Mouse (Mus musculus) liver, embryonic 13.5 days (tissue): ENCODE data around the gene Gm26620. TPM values are rescaled to one million over a fixed set of nuclear protein-coding genes. Genes with fewer than 3 reads are reported as not detected.

Source experiments
- ATAC-seq: fragments of 200-750 bp; cut with Nextera tagmentation; 2 replicates; pipeline ENCODE4 v1.8.0; 2017; ENCODE audit warnings: low read depth, mild to moderate bottlenecking, moderate number of reproducible peaks, moderate library complexity
- DNase-seq: peaks from one replicate; pipeline ENCODE4 v3.0.0; 2022
- H3K27ac ChIP-seq: fragments of 300-500 bp; sonication (generic); 2 replicates; pipeline ENCODE4 v1.5.1; 2015; ENCODE audit warnings: moderate library complexity, mild to moderate bottlenecking, inconsistent platforms
- H3K27me3 ChIP-seq: fragments of 300-500 bp; sonication (generic); 2 replicates; pipeline ENCODE4 v1.6.1; 2015; ENCODE audit warnings: mild to moderate bottlenecking, inconsistent platforms
- H3K36me3 ChIP-seq: fragments of 300-500 bp; sonication (generic); 2 replicates; pipeline ENCODE4 v1.6.1; 2015; ENCODE audit warnings: mild to moderate bottlenecking, inconsistent platforms
- H3K4me1 ChIP-seq: fragments of 300-500 bp; sonication (generic); replicated peaks from 2 replicates; pipeline ENCODE4 v1.6.1; 2015; ENCODE audit warnings: inconsistent platforms
- H3K4me2 ChIP-seq: fragments of 300-500 bp; sonication (generic); 2 replicates; pipeline ENCODE4 v1.6.1; 2015; ENCODE audit warnings: inconsistent platforms, mild to moderate bottlenecking, moderate library complexity
- H3K4me3 ChIP-seq: fragments of 300-500 bp; sonication (generic); replicated peaks from 2 replicates; pipeline ENCODE4 v1.5.1; 2015; ENCODE audit warnings: mild to moderate bottlenecking, inconsistent platforms
- H3K9ac ChIP-seq: fragments of 300-500 bp; sonication (generic); 2 replicates; pipeline ENCODE4 v1.6.1; 2015; ENCODE audit warnings: mild to moderate bottlenecking, inconsistent platforms
- H3K9me3 ChIP-seq: fragments of 300-500 bp; sonication (generic); replicated peaks from 2 replicates; pipeline ENCODE4 v1.6.1; 2016; ENCODE audit warnings: inconsistent platforms
- WGBS: fragments of 180-500 bp; shearing (Covaris S2); methylation state at CpG from one replicate; pipeline ENCODE4 v1.1.7; 2015; ENCODE audit not compliant: insufficient replicate concordance; 5-methylcytosine and 5-hydroxymethylcytosine counted together
- polyA plus RNA-seq: library from polyadenylated mRNA; unstranded; fragments of >200 nt; fragmentation: Nextera tagmentation; extraction: Ambion mirVana; gene quantifications from 2 replicates; pipeline ENCODE4 v1.2.1, GENCODE M21; 2015

The Gm26620 gene
- polyA plus RNA-seq, 1 experiment from 2014 or later: 0.24 TPM

GRCm38 (mm10) chr1:170898413-170899075 is 13.7 kb downstream of the Gm26620 start:
- Histone ChIP-seq H3K9ac (no peak overlapping the region), H3K36me3 (no peaks in the 10 kb centered on the region), H3K27me3 (peaks cover 7% of the 10 kb centered on the region; the same call in 1 of the 2 replicates), H3K4me3 (no peak overlapping the region), H3K9me3 (no peaks in the 10 kb centered on the region), H3K4me1 (peaks cover 11% of the 10 kb centered on the region), H3K27ac (no peak overlapping the region), H3K4me2 (no peak overlapping the region)
- peak; percentile 14; the same call in 1 of the 2 replicates for ATAC-seq
- 35% methylated on average over 16 of the region's 16 CpGs for WGBS
- no peak for DNase-seq

- peak; percentile 15 for DNase-seq
- H3K4me3 ChIP-seq: peak overlapping the region; percentile 25
- H3K27me3 ChIP-seq: peaks cover 21% of the 10 kb centered on the region
- no peaks in the 10 kb centered on the region for H3K9me3 ChIP-seq
- H3K36me3 ChIP-seq: no peaks in the 10 kb centered on the region
- ATAC-seq: no peak
- WGBS: 21% methylated on average over 10 of the region's 10 CpGs
- H3K27ac ChIP-seq: no peak overlapping the region
- H3K4me1 ChIP-seq: peaks cover 11% of the 10 kb centered on the region
- H3K4me2 ChIP-seq: peak overlapping the region; percentile 45
- H3K9ac ChIP-seq: peak overlapping the region; percentile 5; the same call in 1 of the 2 replicates
Observed at GRCm38 (mm10) chr1:170900799-170901467, 16.1 kb downstream of the Gm26620 start.

DNA sequence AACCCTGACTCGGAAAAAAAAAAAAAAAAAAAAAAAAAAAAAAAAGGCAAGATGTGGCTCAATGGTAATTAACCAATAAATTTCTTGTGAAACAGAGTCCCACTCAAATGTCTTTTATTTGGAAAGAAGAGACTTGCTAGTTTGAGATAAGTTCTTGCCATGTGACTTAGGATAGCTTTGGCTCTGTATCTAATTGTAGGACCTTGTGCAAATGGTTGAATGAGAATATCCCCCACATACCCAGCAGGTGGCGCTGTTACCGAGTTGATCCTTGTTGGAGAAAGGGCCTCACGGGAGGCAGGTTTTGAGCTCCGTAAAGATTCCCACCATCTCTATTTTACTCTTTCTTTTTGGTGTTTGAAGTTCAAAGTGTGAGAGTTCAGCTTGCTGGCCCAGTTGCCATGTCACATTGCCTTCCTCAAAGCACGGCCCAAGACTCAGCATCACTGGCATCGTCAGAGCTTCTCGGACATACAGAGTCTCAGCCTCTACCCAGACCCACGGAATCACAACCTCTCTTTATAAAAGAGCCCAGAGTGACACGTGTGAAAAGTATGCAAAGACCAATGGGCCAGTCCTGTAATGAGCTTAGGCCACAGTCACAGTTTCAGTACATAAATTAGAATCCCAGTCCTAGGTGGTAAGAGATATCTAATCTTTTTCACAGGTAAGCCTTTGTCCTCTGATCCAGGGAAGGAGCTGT is 16.8 kb downstream of the Gm26620 start:
- WGBS: 35% methylated on average over 10 of the region's 10 CpGs
- peak overlapping the region; percentile 45 for H3K4me2 ChIP-seq
- ATAC-seq: peak; percentile 53; the same call in 1 of the 2 replicates

GRCm38 (mm10) chr1:170903485-170903884 is 18.6 kb downstream of the Gm26620 start:
- DNase-seq (no peak), ATAC-seq (no peak)
- Histone ChIP-seq H3K27ac (no peak overlapping the region), H3K9ac (no peak overlapping the region), H3K4me1 (peaks cover 24% of the 10 kb centered on the region), H3K27me3 (peaks cover 40% of the 10 kb centered on the region), H3K9me3 (no peaks in the 10 kb centered on the region), H3K36me3 (no peaks in the 10 kb centered on the region), H3K4me3 (no peak overlapping the region), H3K4me2 (no peak overlapping the region)
- 44% methylated on average over 5 of the region's 5 CpGs for WGBS

More for the DNA sequence above, 16.8 kb downstream of the Gm26620 start:
- H3K4me3 ChIP-seq: no peak overlapping the region
- DNase-seq: peak; percentile 71
- H3K4me1 ChIP-seq: peaks cover 11% of the 10 kb centered on the region
- no peak overlapping the region for H3K27ac ChIP-seq
- H3K9ac ChIP-seq: 0 out of 2 replicates have a peak overlapping the region, but pooled peaks have one; percentile 7
- H3K27me3 ChIP-seq: peaks cover 29% of the 10 kb centered on the region
- H3K36me3 ChIP-seq: no peaks in the 10 kb centered on the region
- H3K9me3 ChIP-seq: no peaks in the 10 kb centered on the region

GRCm38 (mm10) chr1:170907111-170907455 is 22.2 kb downstream of the Gm26620 start:
- H3K9ac ChIP-seq: no peak overlapping the region
- H3K4me1 ChIP-seq: peaks cover 14% of the 10 kb centered on the region
- WGBS: 28% methylated on average over 11 of the region's 11 CpGs
- no peak for ATAC-seq
- H3K9me3 ChIP-seq: no peaks in the 10 kb centered on the region
- no peak for DNase-seq
- H3K27me3 ChIP-seq: peaks cover 63% of the 10 kb centered on the region
- peak overlapping the region; percentile 48 for H3K4me3 ChIP-seq
- no peaks in the 10 kb centered on the region for H3K36me3 ChIP-seq
- H3K27ac ChIP-seq: no peak overlapping the region
- H3K4me2 ChIP-seq: peak overlapping the region; percentile 63

- Histone ChIP-seq H3K27ac (no peak overlapping the region), H3K9me3 (no peaks in the 10 kb centered on the region), H3K4me2 (peak overlapping the region; percentile 63), H3K36me3 (no peaks in the 10 kb centered on the region), H3K27me3 (peaks cover 64% of the 10 kb centered on the region), H3K4me3 (peak overlapping the region; percentile 48), H3K4me1 (peaks cover 14% of the 10 kb centered on the region), H3K9ac (no peak overlapping the region)
- 4% methylated on average over 71 of the region's 71 CpGs for WGBS
- no peak for DNase-seq
- no peak for ATAC-seq
Observed at GRCm38 (mm10) chr1:170907456-170908191, 22.8 kb downstream of the Gm26620 start.

DNA sequence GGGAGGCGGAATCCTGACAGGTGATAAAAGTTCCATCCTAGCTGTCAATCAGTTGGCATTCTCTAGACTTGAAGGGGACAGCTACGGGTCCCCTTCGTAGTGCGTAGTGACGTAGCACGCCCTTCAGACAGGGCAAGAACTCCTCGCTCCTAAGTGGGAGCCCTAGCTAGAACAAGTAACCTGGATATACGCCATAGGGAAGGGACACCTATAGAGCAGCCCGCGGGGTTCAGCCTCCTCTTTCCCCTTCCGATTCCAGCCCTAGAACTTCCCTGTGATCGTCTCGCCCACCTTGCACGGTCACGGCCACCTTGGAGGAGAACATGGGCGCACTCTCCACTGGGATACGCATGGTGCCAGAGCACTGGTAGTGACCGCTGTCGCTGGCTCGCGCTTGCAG is 23.5 kb downstream of the Gm26620 start:
- Histone ChIP-seq H3K27ac (no peak overlapping the region), H3K36me3 (no peaks in the 10 kb centered on the region), H3K4me2 (peak overlapping the region; percentile 63), H3K9me3 (no peaks in the 10 kb centered on the region), H3K9ac (no peak overlapping the region), H3K4me3 (peak overlapping the region; percentile 48), H3K27me3 (peaks cover 64% of the 10 kb centered on the region), H3K4me1 (peaks cover 14% of the 10 kb centered on the region)
- WGBS: 11% methylated on average over 21 of the region's 21 CpGs
- DNase-seq: no peak
- ATAC-seq: no peak

GRCm38 (mm10) chr1:170911907-170912660 is 27.2 kb downstream of the Gm26620 start:
- Histone ChIP-seq H3K27ac (no peak overlapping the region), H3K9me3 (no peaks in the 10 kb centered on the region), H3K36me3 (no peaks in the 10 kb centered on the region), H3K4me1 (peaks cover 14% of the 10 kb centered on the region), H3K4me3 (no peak overlapping the region), H3K27me3 (peaks cover 38% of the 10 kb centered on the region), H3K4me2 (no peak overlapping the region), H3K9ac (no peak overlapping the region)
- WGBS: 60% methylated on average over 11 of the region's 11 CpGs
- DNase-seq (no peak), ATAC-seq (no peak)

DNA sequence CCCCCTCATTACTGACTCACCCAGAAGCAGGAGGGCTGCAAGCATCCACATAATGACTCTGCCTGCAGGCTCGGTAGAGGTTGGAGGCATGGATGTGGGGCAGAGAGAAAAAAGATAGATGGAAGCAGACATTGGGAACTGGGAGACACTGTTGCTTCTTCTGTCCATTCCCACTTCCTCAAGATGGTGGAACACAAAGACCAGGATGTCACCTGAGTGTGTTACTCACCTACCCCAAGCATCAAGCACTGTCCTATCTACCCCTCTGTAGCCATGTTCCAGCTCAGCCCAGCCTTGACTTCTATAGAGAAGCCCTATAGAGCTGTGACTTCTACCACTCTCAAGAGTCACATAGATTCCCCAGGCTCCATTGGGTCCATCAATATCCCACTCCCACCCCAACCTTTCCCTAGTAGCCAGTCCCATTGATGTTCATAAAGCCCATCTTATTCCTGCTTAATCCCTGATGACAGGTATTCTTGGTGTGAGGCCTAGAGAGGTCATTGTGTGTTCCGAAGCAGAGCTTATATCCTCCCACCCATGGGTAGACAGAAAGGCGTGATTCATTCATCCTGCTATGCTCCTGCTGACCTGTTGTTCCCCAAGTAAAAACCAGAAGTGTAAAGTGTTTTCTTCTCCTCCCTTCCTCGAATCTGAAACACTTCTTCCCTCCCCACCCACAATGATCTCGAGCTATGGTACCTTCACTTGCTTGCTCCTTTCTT is 28.2 kb downstream of the Gm26620 start, which contains the start of gene Fcrlb:
TSS of gene Fcrlb (minus strand) at position 51 of the 725 bp plus-strand sequence.
- Histone ChIP-seq H3K27ac (no peak within 1 kb of the TSS), H3K4me2 (no peak within 1 kb of the TSS), H3K9ac (no peak within 1 kb of the TSS), H3K36me3 (no peaks in the 10 kb centered on the region), H3K27me3 (peaks cover 28% of the 10 kb centered on the region), H3K9me3 (no peaks in the 10 kb centered on the region), H3K4me1 (peaks cover 5% of the 10 kb centered on the region), H3K4me3 (no peak within 1 kb of the TSS)
- WGBS: 50% methylated on average over 5 of the region's 5 CpGs
- DNase-seq (no peak), ATAC-seq (no peak)

GRCm38 (mm10) chr1:170915657-170916056 is 30.8 kb downstream of the Gm26620 start:
- no peaks in the 10 kb centered on the region for H3K4me1 ChIP-seq
- no peak for ATAC-seq
- 56% methylated on average over 5 of the region's 5 CpGs for WGBS

More at GRCm38 (mm10) chr1:170915657-170916056, 30.8 kb downstream of the Gm26620 start:
- Histone ChIP-seq H3K9me3 (no peaks in the 10 kb centered on the region), H3K9ac (no peak overlapping the region), H3K27me3 (peaks cover 10% of the 10 kb centered on the region), H3K4me3 (no peak overlapping the region), H3K36me3 (no peaks in the 10 kb centered on the region), H3K4me2 (no peak overlapping the region), H3K27ac (no peak overlapping the region)
- no peak for DNase-seq
